Mouse (Mus musculus) limb, embryonic 11.5 days (tissue): ENCODE data around the gene Atxn7l3b. TPM values are rescaled to one million over a fixed set of nuclear protein-coding genes. Genes with fewer than 3 reads are reported as not detected.

Experiments used
- ATAC-seq: fragments of 200-750 bp; cut with Nextera tagmentation; 2 replicates; pipeline ENCODE4 v1.8.0; 2017; ENCODE audit warnings: low read depth; ENCODE audit not compliant: insufficient number of reproducible peaks, low FRiP score, low TSS enrichment
- DNase-seq: peaks from one replicate; pipeline ENCODE4 v3.0.0-alpha.2; 2015; ENCODE audit warnings: low spot score
- H3K27ac ChIP-seq: fragments of 300-500 bp; sonication (generic); replicated peaks from 2 replicates; pipeline ENCODE4 v1.5.1; 2014; ENCODE audit warnings: low read depth, mild to moderate bottlenecking, low read length
- H3K27me3 ChIP-seq: fragments of 300-500 bp; sonication (generic); 2 replicates; pipeline ENCODE4 v1.6.1; 2014; ENCODE audit warnings: mild to moderate bottlenecking, low read length, mixed read lengths; ENCODE audit not compliant: control insufficient read depth, insufficient read depth
- H3K36me3 ChIP-seq: fragments of 300-500 bp; sonication (generic); 2 replicates; pipeline ENCODE4 v1.6.1; 2014; ENCODE audit warnings: mild to moderate bottlenecking, low read length, moderate library complexity, mixed read lengths; ENCODE audit not compliant: control insufficient read depth, insufficient read depth
- H3K4me1 ChIP-seq: fragments of 300-500 bp; sonication (generic); 2 replicates; pipeline ENCODE4 v1.6.1; 2014; ENCODE audit warnings: low read length, mixed read lengths; ENCODE audit not compliant: control insufficient read depth, insufficient read depth
- H3K4me2 ChIP-seq: fragments of 300-500 bp; sonication (generic); 2 replicates; pipeline ENCODE4 v1.6.1; 2014; ENCODE audit warnings: low read depth, mild to moderate bottlenecking, moderate library complexity; ENCODE audit not compliant: severe bottlenecking
- H3K4me3 ChIP-seq: fragments of 300-500 bp; sonication (generic); 2 replicates; pipeline ENCODE4 v1.5.1; 2014; ENCODE audit warnings: low read depth, low read length
- H3K9ac ChIP-seq: fragments of 300-500 bp; sonication (generic); 2 replicates; pipeline ENCODE4 v1.6.1; 2014; ENCODE audit warnings: mild to moderate bottlenecking, low read length
- H3K9me3 ChIP-seq: fragments of 300-500 bp; sonication (generic); 2 replicates; pipeline ENCODE4 v1.6.1; 2016; ENCODE audit warnings: low read length; ENCODE audit not compliant: control insufficient read depth
- WGBS: fragments of 180-500 bp; shearing (Covaris S2); extraction: QIAGEN DNeasy Blood & Tissue Kit; methylation state at CpG from one replicate; pipeline ENCODE4 v1.1.7; 2014; 5-methylcytosine and 5-hydroxymethylcytosine counted together
- polyA plus RNA-seq: library from polyadenylated mRNA; unstranded; fragments of >200 nt; fragmentation: Nextera tagmentation; extraction: Ambion mirVana; gene quantifications from 2 replicates; pipeline ENCODE4 v1.2.1, GENCODE M21; 2014

Gene Atxn7l3b
- polyA plus RNA-seq, 1 experiment from 2014 or later, result 207 TPM

GRCm38 (mm10) chr10:112929222-112929615, 418 bp upstream of the Atxn7l3b start:
- H3K4me1 ChIP-seq, result peaks cover 5% of the 10 kb centered on the region
- H3K4me3 ChIP-seq, result peak overlapping the region; percentile 84
- peaks cover 16% of the 10 kb centered on the region for H3K36me3 ChIP-seq
- 0 out of 2 replicates have a peak, but pooled peaks have one; percentile 3 for ATAC-seq
- H3K9me3 ChIP-seq, result no peaks in the 10 kb centered on the region; the same call in 1 of the 2 replicates
- H3K4me2 ChIP-seq, result peak overlapping the region; percentile 69
- 48% methylated on average over 9 of the region's 9 CpGs for WGBS
- peak overlapping the region; percentile 96; the same call in 1 of the 2 replicates for H3K9ac ChIP-seq
- DNase-seq, result no peak
- H3K27ac ChIP-seq, result no peak overlapping the region
- H3K27me3 ChIP-seq, result no peaks in the 10 kb centered on the region

- H3K36me3 ChIP-seq, result peaks cover 16% of the 10 kb centered on the region
- H3K9ac ChIP-seq, result no peak overlapping the region
- no peaks in the 10 kb centered on the region for H3K27me3 ChIP-seq
- H3K4me2 ChIP-seq, result no peak overlapping the region; the same call in 1 of the 2 replicates
- no peak overlapping the region for H3K27ac ChIP-seq
- H3K4me3 ChIP-seq, result no peak overlapping the region
- DNase-seq (no peak), ATAC-seq (no peak)
- peaks cover 5% of the 10 kb centered on the region for H3K4me1 ChIP-seq
- no peaks in the 10 kb centered on the region; the same call in 1 of the 2 replicates for H3K9me3 ChIP-seq
Measured at GRCm38 (mm10) chr10:112926961-112927360, 1.8 kb downstream of the Atxn7l3b start.

- no peak overlapping the region for H3K9ac ChIP-seq
- no peak overlapping the region for H3K4me2 ChIP-seq
- peaks cover 5% of the 10 kb centered on the region for H3K4me1 ChIP-seq
- DNase-seq, result no peak
- H3K36me3 ChIP-seq, result peaks cover 16% of the 10 kb centered on the region
- H3K27me3 ChIP-seq, result no peaks in the 10 kb centered on the region
- H3K4me3 ChIP-seq, result no peak overlapping the region
- WGBS, result 95% methylated on average over 2 of the region's 2 CpGs
- H3K9me3 ChIP-seq, result no peaks in the 10 kb centered on the region; the same call in 1 of the 2 replicates
- ATAC-seq, result no peak
- H3K27ac ChIP-seq, result no peak overlapping the region
Measured at GRCm38 (mm10) chr10:112926271-112926670, 2.5 kb downstream of the Atxn7l3b start.

GRCm38 (mm10) chr10:112916575-112917190, 12.1 kb downstream of the Atxn7l3b start:
- 83% methylated on average over 5 of the region's 5 CpGs for WGBS
- DNase-seq (no peak), ATAC-seq (no peak)
- H3K4me3 ChIP-seq, result no peak overlapping the region
- H3K27ac ChIP-seq, result no peak overlapping the region
- H3K4me1 ChIP-seq, result no peaks in the 10 kb centered on the region
- H3K4me2 ChIP-seq, result no peak overlapping the region
- H3K9me3 ChIP-seq, result no peaks in the 10 kb centered on the region
- no peak overlapping the region for H3K9ac ChIP-seq
- no peaks in the 10 kb centered on the region for H3K27me3 ChIP-seq
- no peaks in the 10 kb centered on the region for H3K36me3 ChIP-seq

GRCm38 (mm10) chr10:112900243-112900642, 28.6 kb downstream of the Atxn7l3b start:
- 90% methylated on average over 7 of the region's 7 CpGs for WGBS
- Histone ChIP-seq H3K4me3 (no peak overlapping the region), H3K4me1 (no peaks in the 10 kb centered on the region), H3K36me3 (no peaks in the 10 kb centered on the region), H3K27ac (no peak overlapping the region), H3K9me3 (no peaks in the 10 kb centered on the region), H3K27me3 (no peaks in the 10 kb centered on the region), H3K9ac (no peak overlapping the region), H3K4me2 (no peak overlapping the region)
- no peak for DNase-seq
- ATAC-seq, result no peak

- Histone ChIP-seq H3K9ac (no peak overlapping the region), H3K27me3 (no peaks in the 10 kb centered on the region), H3K4me3 (no peak overlapping the region), H3K4me1 (no peaks in the 10 kb centered on the region), H3K36me3 (no peaks in the 10 kb centered on the region), H3K9me3 (no peaks in the 10 kb centered on the region), H3K27ac (no peak overlapping the region), H3K4me2 (no peak overlapping the region)
- WGBS, result 78% methylated on average over 3 of the region's 3 CpGs
- no peak for DNase-seq
- ATAC-seq, result no peak
Measured at GRCm38 (mm10) chr10:112899796-112900195, 29.0 kb downstream of the Atxn7l3b start.

GRCm38 (mm10) chr10:112896636-112897035, 32.2 kb downstream of the Atxn7l3b start:
- Histone ChIP-seq H3K9ac (no peak overlapping the region), H3K27ac (no peak overlapping the region), H3K4me1 (no peaks in the 10 kb centered on the region), H3K4me3 (no peak overlapping the region), H3K36me3 (no peaks in the 10 kb centered on the region), H3K4me2 (no peak overlapping the region), H3K9me3 (no peaks in the 10 kb centered on the region), H3K27me3 (no peaks in the 10 kb centered on the region)
- DNase-seq, result no peak
- ATAC-seq, result no peak
- WGBS, result 14% methylated on average over 4 of the region's 4 CpGs

- Histone ChIP-seq H3K27me3 (no peaks in the 10 kb centered on the region), H3K36me3 (no peaks in the 10 kb centered on the region), H3K4me2 (no peak overlapping the region), H3K9ac (no peak overlapping the region), H3K27ac (no peak overlapping the region), H3K4me3 (no peak overlapping the region), H3K4me1 (no peaks in the 10 kb centered on the region), H3K9me3 (no peaks in the 10 kb centered on the region)
- ATAC-seq, result no peak
- DNase-seq, result no peak
- WGBS, result 90% methylated on average over 10 of the region's 10 CpGs
Measured at GRCm38 (mm10) chr10:112893622-112894252, 35.1 kb downstream of the Atxn7l3b start.
